Mouse (Mus musculus) cortical plate, adult 2 months (tissue): ENCODE data around the gene Il18r1.

Experiments
- CTCF ChIP-seq: fragments of 200-500 bp; IDR thresholded peaks from 2 replicates; pipeline ENCODE4 v1.5.1; 2011; ENCODE audit warnings: mild to moderate bottlenecking, control low read depth, low read length; ENCODE audit not compliant: insufficient read depth; ENCODE audit errors: extremely low read depth
- POLR2A ChIP-seq: fragments of 200-500 bp; IDR thresholded peaks from 2 replicates; pipeline ENCODE4 v1.6.1; 2011; ENCODE audit warnings: mild to moderate bottlenecking, low read length, control low read depth; ENCODE audit not compliant: insufficient read depth; ENCODE audit errors: extremely low read depth

- TF ChIP-seq CTCF: no peak
- no peak for TF ChIP-seq POLR2A
Observed at GRCm38 (mm10) chr1:40501546-40502398, 36.4 kb downstream of the Il18r1 start.
